Mouse (Mus musculus) liver, postnatal 0 days (tissue): ENCODE measurements around the gene Lama5.

Experiments used
- CTCF ChIP-seq: sonication (generic); IDR thresholded peaks from 2 replicates; pipeline ENCODE4 v1.5.1; 2016; ENCODE audit warnings: antibody characterized with exemption, low read depth
- EP300 ChIP-seq: IDR thresholded peaks from 2 replicates; pipeline ENCODE4 v1.6.1; 2016; ENCODE audit warnings: antibody characterized with exemption, low read depth, mild to moderate bottlenecking

GRCm38 (mm10) chr2:180205083-180205955 is 20.3 kb downstream of the Lama5 start:
- TF ChIP-seq CTCF (no peak), EP300 (no peak)
